ENCODE assay signal across 8 mouse cellular contexts in genomic region chr7:79279376-79280029, GRCm38 (mm10). TPM values are rescaled to one million over a fixed set of nuclear protein-coding genes. Genes with fewer than 3 reads are reported as not detected.
A peak's percentile ranks its signal among the peaks of the same experiment; 100 is the strongest.
DNase-seq lines count a peak whose midpoint lies in the region; ATAC-seq and TF ChIP-seq lines count a peak whose summit lies in the region.

No protein-coding gene starts in this region.

- H3K4me2 ChIP-seq in hindbrain, embryonic 13.5 days: no peak overlapping the region
- 0 out of 2 replicates have a peak overlapping the region, but pooled peaks have one; percentile 9 for H3K4me2 ChIP-seq in lung, embryonic 16.5 days (ENCODE audit: low read depth, low read length)

- no peaks in the 10 kb centered on the region for H3K9me3 ChIP-seq in ES-Bruce4 (replicated peaks; ENCODE audit: control insufficient read depth, insufficient read depth, low read length, poor library complexity, severe bottlenecking)
- H3K9me3 ChIP-seq in hindbrain, embryonic 13.5 days: no peaks in the 10 kb centered on the region
- H3K9me3 ChIP-seq in lung, embryonic 16.5 days (ENCODE audit: control insufficient read depth, low read length): no peaks in the 10 kb centered on the region

- DNase-seq in heart, adult 18-20 months: peak; percentile 41 to 63
- DNase-seq in heart, postnatal 36 days: no peak
- DNase-seq in frontal cortex, postnatal 25 days (ENCODE audit: low spot score in 2 of 2): no peak
- no peak for DNase-seq in right cerebral cortex, postnatal 36 days (ENCODE audit: low spot score in 2 of 2)
- DNase-seq in c-Kit-positive CD71-positive TER-119-positive erythroid progenitor cells, embryonic 14.5 days (ENCODE audit: low spot score): no peak

- TF ChIP-seq CTCF in ES-Bruce4 (IDR thresholded peaks at IDR 0.05; ENCODE audit: low read depth, low read length): no peak

- H3K9ac ChIP-seq in ES-Bruce4 (ENCODE audit: low read depth, poor library complexity, severe bottlenecking): no peak overlapping the region
- no peak overlapping the region for H3K9ac ChIP-seq in hindbrain, embryonic 13.5 days
- peak overlapping the region; percentile 33 for H3K9ac ChIP-seq in lung, embryonic 16.5 days (ENCODE audit: low read length)

- H3K36me3 ChIP-seq in ES-Bruce4 (ENCODE audit: control insufficient read depth, insufficient read depth, low read length, poor library complexity, severe bottlenecking): no peaks in the 10 kb centered on the region
- no peaks in the 10 kb centered on the region for H3K36me3 ChIP-seq in hindbrain, embryonic 13.5 days
- no peaks in the 10 kb centered on the region for H3K36me3 ChIP-seq in lung, embryonic 16.5 days (ENCODE audit: control insufficient read depth, insufficient read depth, low read length)

- TF ChIP-seq EP300 in ES-Bruce4 (IDR thresholded peaks at IDR 0.05; ENCODE audit: insufficient read depth, low read depth, low read length): 0 out of 2 replicates have a peak, but pooled peaks have one; percentile 41

- intact Hi-C loops in heart, postnatal 36 days (cut with DNase I): loop anchor here (10.0 kb wide), 1 partner anchor 185 kb away; the partner anchor contains the start of gene Polg

- peaks cover 15% of the 10 kb centered on the region for H3K4me1 ChIP-seq in ES-Bruce4 (ENCODE audit: control insufficient read depth, insufficient read depth, low read length)
- peaks cover 78% of the 10 kb centered on the region for H3K4me1 ChIP-seq in hindbrain, embryonic 13.5 days (replicated peaks)
- peaks cover 54% of the 10 kb centered on the region for H3K4me1 ChIP-seq in lung, embryonic 16.5 days (replicated peaks; ENCODE audit: control insufficient read depth, insufficient read depth, low read length)

- no peak for TF ChIP-seq POLR2A in ES-Bruce4 (IDR thresholded peaks at IDR 0.05; ENCODE audit: insufficient read depth, low read length)

- no peaks in the 10 kb centered on the region for H3K27me3 ChIP-seq in ES-Bruce4 (ENCODE audit: control insufficient read depth, insufficient read depth, low read length, poor library complexity, severe bottlenecking)
- no peaks in the 10 kb centered on the region for H3K27me3 ChIP-seq in hindbrain, embryonic 13.5 days
- no peaks in the 10 kb centered on the region for H3K27me3 ChIP-seq in lung, embryonic 16.5 days (ENCODE audit: control insufficient read depth, insufficient read depth, low read depth, low read length)

- WGBS in hindbrain, embryonic 13.5 days: 79% methylated on average over 10 of the region's 10 CpGs
- 44% methylated on average over 10 of the region's 10 CpGs for WGBS in lung, embryonic 16.5 days

- no peak for ATAC-seq in hindbrain, embryonic 13.5 days (ENCODE audit: low FRiP score)
- peak; percentile 51; the same call in 1 of the 2 replicates for ATAC-seq in lung, embryonic 16.5 days (ENCODE audit: low read depth)

- H3K27ac ChIP-seq in ES-Bruce4 (ENCODE audit: insufficient read depth, low read length): peak overlapping the region; percentile 78
- peak overlapping the region; percentile 14 for H3K27ac ChIP-seq in hindbrain, embryonic 13.5 days
- peak overlapping the region; percentile 65 for H3K27ac ChIP-seq in lung, embryonic 16.5 days (ENCODE audit: low read length)

- no peak overlapping the region for H3K4me3 ChIP-seq in ES-Bruce4 (ENCODE audit: low read depth, low read length)
- H3K4me3 ChIP-seq in hindbrain, embryonic 13.5 days: no peak overlapping the region
- no peak overlapping the region for H3K4me3 ChIP-seq in lung, embryonic 16.5 days (ENCODE audit: low read length)

RNA-seq across cellular contexts. Expression of gene Abhd2, which starts 6.5 kb away (rescaled TPM):
- 10 to 100 TPM; 33.0 to 36.3 TPM for total RNA-seq in heart, adult 18-20 months (2021)
- total RNA-seq in heart, postnatal 36 days (2021): 10 to 100 TPM; 29.7 to 37.5 TPM
- 37.4 and 38.6 TPM in 2 replicates for polyA plus RNA-seq in ES-Bruce4 (2011; ENCODE audit: insufficient read depth, insufficient read length, low read depth, missing spikeins)
- polyA plus RNA-seq in hindbrain, embryonic 13.5 days (2015; fragmentation: Nextera tagmentation; extraction: Ambion mirVana): 17.3 and 19.5 TPM in 2 replicates
- polyA plus RNA-seq in lung, embryonic 16.5 days (2015; fragmentation: Nextera tagmentation; extraction: Ambion mirVana): 22.8 and 24.9 TPM in 2 replicates

Comparison
In these comparisons a context has a peak if more than half of its experiments do, and no peak if none do; other contexts are left out.
1. DNase-seq: peak in heart, adult 18-20 months (2 of 2); none in heart, postnatal 36 days (0 of 2), frontal cortex, postnatal 25 days (0 of 2), right cerebral cortex, postnatal 36 days (0 of 2) and c-Kit-positive CD71-positive TER-119-positive erythroid progenitor cells, embryonic 14.5 days (single experiment).
2. H3K27ac ChIP-seq: peak in every context shown above with its lines; median percentile 78 in ES-Bruce4; 65 in lung, embryonic 16.5 days; 14 in hindbrain, embryonic 13.5 days.